Mouse (Mus musculus): ENCODE data around the gene Cpox. TPM values are rescaled to one million over a fixed set of nuclear protein-coding genes. Genes with fewer than 3 reads are reported as not detected.

The Cpox gene
- polyA plus RNA-seq, 1 experiment from 2014 or later, result 178 TPM

DNA sequence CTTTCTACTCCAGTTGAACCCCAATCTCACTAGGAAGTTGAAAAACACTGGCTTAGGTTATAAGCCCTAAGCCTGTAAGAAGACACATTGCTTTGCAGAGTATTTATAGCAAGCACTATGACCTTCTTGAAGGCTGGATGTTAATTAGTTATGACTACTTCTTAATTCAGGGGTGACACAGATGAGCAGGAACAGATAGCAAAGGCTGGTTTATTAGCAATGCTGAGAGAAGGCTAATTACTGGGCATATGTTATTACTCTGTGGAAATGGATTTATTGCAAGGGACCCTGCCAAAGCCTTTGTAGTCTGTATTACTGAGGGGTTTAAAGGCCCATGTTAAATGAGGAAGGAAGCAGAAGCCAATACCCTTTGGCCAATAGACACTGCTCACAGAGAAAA is 34.9 kb downstream of the Cpox start:
- DNase-seq (no peak), ATAC-seq (no peak)
- TF ChIP-seq CTCF (IDR thresholded peaks at IDR 0.05; ENCODE audit: low read depth) (no peak), EP300 (IDR thresholded peaks at IDR 0.05; ENCODE audit: low read depth) (no peak)
- Histone ChIP-seq H3K27ac (ENCODE audit: low read depth) (no peak overlapping the region), H3K4me3 (ENCODE audit: low read depth, low read length) (no peak overlapping the region), H3K9ac (replicated peaks) (no peak overlapping the region), H3K36me3 (replicated peaks; ENCODE audit: insufficient read depth, low read length) (no peaks in the 10 kb centered on the region), H3K4me1 (ENCODE audit: insufficient read depth) (no peaks in the 10 kb centered on the region), H3K4me2 (ENCODE audit: low read depth, low read length) (no peak overlapping the region), H3K27me3 (ENCODE audit: insufficient read depth, low read length) (0 out of 2 replicates have a peak, but pooled peaks cover 5% of the 10 kb centered on the region), H3K9me3 (ENCODE audit: low read length) (no peaks in the 10 kb centered on the region)

GRCm38 (mm10) chr16:58707276-58707905 is 37.3 kb downstream of the Cpox start:
- no peak overlapping the region for H3K9ac ChIP-seq (replicated peaks)
- DNase-seq, result no peak
- WGBS (ENCODE audit: insufficient replicate concordance), result 84% methylated on average over 4 of the region's 4 CpGs
- H3K4me3 ChIP-seq (ENCODE audit: low read depth, low read length), result no peak overlapping the region
- H3K27ac ChIP-seq (ENCODE audit: low read depth), result no peak overlapping the region
- no peaks in the 10 kb centered on the region for H3K4me1 ChIP-seq (ENCODE audit: insufficient read depth)
- no peak for TF ChIP-seq CTCF (IDR thresholded peaks at IDR 0.05; ENCODE audit: low read depth)
- no peak for TF ChIP-seq EP300 (IDR thresholded peaks at IDR 0.05; ENCODE audit: low read depth)
- 0 out of 2 replicates have a peak, but pooled peaks cover 2% of the 10 kb centered on the region for H3K27me3 ChIP-seq (ENCODE audit: insufficient read depth, low read length)
- ATAC-seq, result no peak
- H3K4me2 ChIP-seq (ENCODE audit: low read depth, low read length), result no peak overlapping the region
- H3K9me3 ChIP-seq (ENCODE audit: low read length), result no peaks in the 10 kb centered on the region
- H3K36me3 ChIP-seq (replicated peaks; ENCODE audit: insufficient read depth, low read length), result no peaks in the 10 kb centered on the region

DNA sequence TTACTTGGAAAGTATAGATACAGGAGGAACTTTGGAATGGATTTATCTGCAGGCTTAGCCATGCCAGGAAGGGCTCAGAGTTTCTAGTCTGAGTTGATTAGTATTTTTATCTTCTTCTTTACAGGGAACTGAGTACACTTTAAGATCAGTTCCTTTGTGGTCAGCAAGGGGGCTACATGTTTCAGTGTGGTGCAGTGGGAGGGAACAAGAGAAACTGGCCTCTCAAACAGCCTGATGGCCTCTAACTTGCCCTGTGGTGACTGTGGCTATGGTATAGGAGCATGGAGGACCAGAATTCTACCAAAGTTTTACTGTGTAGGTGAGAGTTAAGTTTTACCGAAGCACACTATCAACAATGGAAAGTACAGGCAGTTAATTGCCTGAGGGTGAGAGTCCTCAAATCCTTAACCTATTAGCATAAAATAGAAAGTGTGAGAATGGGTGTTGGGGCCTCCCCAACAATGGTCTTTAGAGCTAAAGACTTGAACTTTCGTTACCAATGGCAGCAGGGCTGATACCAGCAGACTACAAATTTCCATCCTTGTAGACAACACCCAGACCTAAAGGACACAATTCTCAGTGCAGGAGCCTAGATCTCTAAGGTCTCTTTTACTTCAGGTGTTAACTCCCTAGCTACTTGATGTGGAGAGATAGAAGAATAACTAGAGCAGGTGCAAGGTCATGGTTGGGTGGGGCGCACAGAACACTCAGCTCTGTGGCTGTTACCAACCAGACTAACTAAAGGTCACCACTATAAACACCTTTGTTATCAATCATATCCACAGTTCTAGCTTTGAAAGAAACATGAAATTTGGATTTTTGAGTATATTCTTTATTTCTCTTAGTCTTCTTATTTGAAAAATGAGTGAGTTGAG is 38.7 kb downstream of the Cpox start:
- WGBS (ENCODE audit: insufficient replicate concordance), result 69% methylated on average over 3 of the region's 3 CpGs

GRCm38 (mm10) chr16:58709536-58709935 is 39.4 kb downstream of the Cpox start:
- no peak for DNase-seq
- H3K4me2 ChIP-seq (ENCODE audit: low read depth, low read length), result no peak overlapping the region
- H3K36me3 ChIP-seq (replicated peaks; ENCODE audit: insufficient read depth, low read length), result no peaks in the 10 kb centered on the region
- H3K4me1 ChIP-seq (ENCODE audit: insufficient read depth), result no peaks in the 10 kb centered on the region
- 74% methylated on average over 4 of the region's 4 CpGs for WGBS (ENCODE audit: insufficient replicate concordance)
- H3K9me3 ChIP-seq (ENCODE audit: low read length), result no peaks in the 10 kb centered on the region
- ATAC-seq, result no peak
- TF ChIP-seq EP300 (IDR thresholded peaks at IDR 0.05; ENCODE audit: low read depth) (no peak), CTCF (IDR thresholded peaks at IDR 0.05; ENCODE audit: low read depth) (no peak)
- H3K27me3 ChIP-seq (ENCODE audit: insufficient read depth, low read length), result no peaks in the 10 kb centered on the region
- H3K27ac ChIP-seq (ENCODE audit: low read depth), result no peak overlapping the region
- H3K4me3 ChIP-seq (ENCODE audit: low read depth, low read length), result no peak overlapping the region
- no peak overlapping the region for H3K9ac ChIP-seq (replicated peaks)

More for the DNA sequence above, 38.7 kb downstream of the Cpox start:
- no peak for TF ChIP-seq EP300 (IDR thresholded peaks at IDR 0.05; ENCODE audit: low read depth)
- no peak for TF ChIP-seq CTCF (IDR thresholded peaks at IDR 0.05; ENCODE audit: low read depth)
- no peak overlapping the region for H3K27ac ChIP-seq (ENCODE audit: low read depth)
- H3K4me3 ChIP-seq (ENCODE audit: low read depth, low read length), result no peak overlapping the region
- DNase-seq, result no peak
- no peaks in the 10 kb centered on the region for H3K4me1 ChIP-seq (ENCODE audit: insufficient read depth)
- H3K36me3 ChIP-seq (replicated peaks; ENCODE audit: insufficient read depth, low read length), result no peaks in the 10 kb centered on the region
- H3K9ac ChIP-seq (replicated peaks), result no peak overlapping the region
- H3K27me3 ChIP-seq (ENCODE audit: insufficient read depth, low read length), result no peaks in the 10 kb centered on the region
- no peaks in the 10 kb centered on the region for H3K9me3 ChIP-seq (ENCODE audit: low read length)
- no peak overlapping the region for H3K4me2 ChIP-seq (ENCODE audit: low read depth, low read length)
- no peak for ATAC-seq

DNA sequence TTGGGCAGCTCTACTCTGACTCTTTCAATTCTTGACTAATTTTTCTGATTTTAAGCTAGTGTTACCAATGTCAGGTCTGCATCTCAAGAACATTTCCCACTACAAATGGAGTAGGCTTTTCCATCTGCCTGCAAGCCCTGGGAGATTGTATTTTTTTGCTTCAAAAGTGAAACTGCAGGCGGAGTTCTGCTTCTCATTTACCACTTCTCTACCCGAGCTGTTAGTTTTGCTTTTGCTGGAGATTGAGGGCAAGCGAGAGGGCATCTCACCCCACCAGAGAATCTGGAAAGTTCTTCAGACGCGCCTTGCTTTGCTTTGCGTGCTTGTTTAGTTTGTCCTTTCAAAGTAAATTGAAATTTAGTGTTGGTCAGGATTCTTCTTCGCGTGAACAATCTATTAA is 42.1 kb downstream of the Cpox start:
- TF ChIP-seq CTCF (IDR thresholded peaks at IDR 0.05; ENCODE audit: low read depth) (no peak), EP300 (IDR thresholded peaks at IDR 0.05; ENCODE audit: low read depth) (no peak)
- H3K4me3 ChIP-seq (ENCODE audit: low read depth, low read length), result no peak overlapping the region
- DNase-seq (no peak), ATAC-seq (no peak)
- peak overlapping the region; percentile 26; the same call in 1 of the 2 replicates for H3K9ac ChIP-seq (replicated peaks)
- no peaks in the 10 kb centered on the region for H3K36me3 ChIP-seq (replicated peaks; ENCODE audit: insufficient read depth, low read length)
- H3K27me3 ChIP-seq (ENCODE audit: insufficient read depth, low read length), result no peaks in the 10 kb centered on the region
- no peaks in the 10 kb centered on the region for H3K4me1 ChIP-seq (ENCODE audit: insufficient read depth)
- WGBS (ENCODE audit: insufficient replicate concordance), result 48% methylated on average over 8 of the region's 8 CpGs
- peak overlapping the region; percentile 42; the same call in 1 of the 2 replicates for H3K4me2 ChIP-seq (ENCODE audit: low read depth, low read length)
- H3K9me3 ChIP-seq (ENCODE audit: low read length), result no peaks in the 10 kb centered on the region
- no peak overlapping the region for H3K27ac ChIP-seq (ENCODE audit: low read depth)

DNA sequence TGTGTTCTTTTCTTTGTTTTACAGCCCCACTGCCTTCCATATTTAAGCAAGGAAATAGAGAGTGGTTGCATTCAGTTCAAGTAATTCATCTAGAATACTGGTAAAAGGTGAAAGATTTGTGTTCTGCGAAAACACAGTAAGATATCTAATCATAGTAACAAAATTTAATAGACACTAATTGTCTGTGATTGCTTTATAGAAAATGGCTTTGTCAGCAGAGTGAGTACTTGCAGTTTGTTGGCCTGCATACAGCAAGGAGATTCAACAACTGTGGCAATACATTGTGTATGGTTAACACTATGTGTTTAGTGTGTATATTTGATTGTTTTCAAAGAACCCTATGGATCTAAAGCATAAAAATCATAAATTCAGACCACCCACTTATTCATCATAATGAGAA is 43.0 kb downstream of the Cpox start:
- Histone ChIP-seq H3K9ac (replicated peaks) (no peak overlapping the region), H3K9me3 (ENCODE audit: low read length) (no peaks in the 10 kb centered on the region), H3K4me2 (ENCODE audit: low read depth, low read length) (no peak overlapping the region), H3K4me3 (ENCODE audit: low read depth, low read length) (no peak overlapping the region), H3K27me3 (ENCODE audit: insufficient read depth, low read length) (no peaks in the 10 kb centered on the region), H3K4me1 (ENCODE audit: insufficient read depth) (no peaks in the 10 kb centered on the region), H3K36me3 (replicated peaks; ENCODE audit: insufficient read depth, low read length) (no peaks in the 10 kb centered on the region), H3K27ac (ENCODE audit: low read depth) (no peak overlapping the region)
- no peak for TF ChIP-seq CTCF (IDR thresholded peaks at IDR 0.05; ENCODE audit: low read depth)
- TF ChIP-seq EP300 (IDR thresholded peaks at IDR 0.05; ENCODE audit: low read depth), result no peak
- 85% methylated on average over 1 of the region's 1 CpGs for WGBS (ENCODE audit: insufficient replicate concordance)
- DNase-seq (no peak), ATAC-seq (no peak)
